Mouse (Mus musculus): ENCODE data around the gene Plscr5. TPM values are rescaled to one million over a fixed set of nuclear protein-coding genes. Genes with fewer than 3 reads are reported as not detected.

The Plscr5 gene
- polyA plus RNA-seq, 1 experiment, result not detected

- no peaks in the 10 kb centered on the region for H3K9me3 ChIP-seq (ENCODE audit: control insufficient read depth, low read length)
- TF ChIP-seq GATA1 (IDR thresholded peaks at IDR 0.05; ENCODE audit: low read length) (no peak), TAL1 (IDR thresholded peaks at IDR 0.05; ENCODE audit: low read length) (no peak)
Observed at GRCm38 (mm10) chr9:92249987-92250772, 57.4 kb downstream of the Plscr5 start.

GRCm38 (mm10) chr9:92252718-92253117 is 60.0 kb downstream of the Plscr5 start:
- Histone ChIP-seq H3K4me3 (replicated peaks) (no peak overlapping the region), H3K27me3 (ENCODE audit: control insufficient read depth) (no peaks in the 10 kb centered on the region), H3K9me3 (ENCODE audit: control insufficient read depth, low read length) (no peaks in the 10 kb centered on the region), H3K4me1 (ENCODE audit: control insufficient read depth) (peaks cover 9% of the 10 kb centered on the region), H3K36me3 (ENCODE audit: control insufficient read depth) (no peaks in the 10 kb centered on the region)
- TF ChIP-seq TAL1 (IDR thresholded peaks at IDR 0.05; ENCODE audit: low read length) (no peak), GATA1 (IDR thresholded peaks at IDR 0.05; ENCODE audit: low read length) (no peak)

More at GRCm38 (mm10) chr9:92249987-92250772, 57.4 kb downstream of the Plscr5 start:
- Histone ChIP-seq H3K36me3 (ENCODE audit: control insufficient read depth) (no peaks in the 10 kb centered on the region), H3K27me3 (ENCODE audit: control insufficient read depth) (no peaks in the 10 kb centered on the region), H3K4me3 (replicated peaks) (peak overlapping the region; percentile 63), H3K4me1 (ENCODE audit: control insufficient read depth) (peaks cover 9% of the 10 kb centered on the region)

DNA sequence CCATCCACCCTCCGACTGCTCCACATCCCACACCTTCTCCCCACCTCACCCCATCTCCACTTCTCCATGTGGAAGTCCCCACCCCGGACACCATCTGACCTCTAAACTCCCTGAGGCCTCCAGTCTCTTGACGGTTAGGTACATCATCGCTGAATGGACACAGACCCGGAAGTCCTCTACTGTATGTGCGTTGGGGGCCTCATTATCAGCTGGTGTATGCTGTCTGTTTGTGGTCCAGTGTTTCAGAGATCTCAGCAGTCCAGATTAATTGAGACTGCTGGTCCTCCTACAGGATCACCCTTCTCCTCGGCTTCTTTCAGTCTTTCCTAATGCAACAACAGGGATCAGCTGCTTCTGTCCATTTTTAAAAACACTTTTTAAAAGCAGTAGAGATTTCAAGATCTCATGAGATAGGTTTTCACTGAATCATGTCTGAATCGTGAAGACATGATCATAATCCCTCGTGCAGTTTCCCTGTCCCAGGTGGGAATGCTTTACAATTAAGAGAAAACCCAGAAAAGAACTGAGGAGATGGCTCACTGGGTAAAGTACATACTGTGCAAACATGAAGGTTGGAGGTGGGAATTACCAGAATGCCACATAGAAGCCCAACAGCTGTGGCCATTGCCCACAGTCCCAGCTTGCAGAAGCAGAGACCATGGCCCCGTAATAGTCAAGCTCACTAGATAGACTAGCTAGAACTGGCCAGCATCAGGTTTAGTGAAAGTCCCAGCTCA is 61.0 kb downstream of the Plscr5 start:
- no peak overlapping the region for H3K4me3 ChIP-seq (replicated peaks)
- TF ChIP-seq TAL1 (IDR thresholded peaks at IDR 0.05; ENCODE audit: low read length) (no peak), GATA1 (IDR thresholded peaks at IDR 0.05; ENCODE audit: low read length) (no peak)
- H3K9me3 ChIP-seq (ENCODE audit: control insufficient read depth, low read length), result no peaks in the 10 kb centered on the region
- peaks cover 9% of the 10 kb centered on the region for H3K4me1 ChIP-seq (ENCODE audit: control insufficient read depth)
- H3K27me3 ChIP-seq (ENCODE audit: control insufficient read depth), result no peaks in the 10 kb centered on the region
- H3K36me3 ChIP-seq (ENCODE audit: control insufficient read depth), result no peaks in the 10 kb centered on the region

Other genes starting within 250 kb of the Plscr5 start
- gene Plscr1, start 56.8 kb downstream of the Plscr5 start, polyA plus RNA-seq (2012), result 0.11 and 0.24 TPM in 2 replicates
- gene Plscr2, start 82.7 kb downstream of the Plscr5 start, polyA plus RNA-seq (2012), result not detected in 2 replicates
- not detected in 2 replicates for gene 1700057G04Rik, start 116.4 kb downstream of the Plscr5 start, polyA plus RNA-seq (2012)